Comparison of ENCODE assay signal across 8 mouse cellular contexts in the genomic region with DNA sequence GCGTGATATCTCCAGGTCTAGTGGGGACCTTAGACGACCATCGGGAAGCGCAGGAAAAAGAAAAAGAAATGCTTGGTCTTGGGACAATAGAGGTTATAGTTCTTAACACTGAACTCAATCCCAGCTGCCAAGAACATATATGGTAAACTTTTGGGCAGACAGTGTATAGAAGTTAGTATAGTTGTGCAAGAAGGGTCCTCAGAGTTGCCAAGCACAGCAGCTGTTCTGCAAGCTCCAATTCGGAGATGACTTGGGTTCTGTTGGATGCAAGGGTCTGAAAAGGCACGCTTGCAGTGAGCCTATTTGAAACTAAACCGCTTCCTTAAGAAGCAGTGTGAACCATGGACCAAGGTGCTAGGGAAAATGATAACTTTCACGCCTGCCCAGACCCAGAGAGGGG. TPM values are rescaled to one million over a fixed set of nuclear protein-coding genes. Genes with fewer than 3 reads are reported as not detected.
A peak's percentile ranks its signal among the peaks of the same experiment; 100 is the strongest.
DNase-seq lines count a peak whose midpoint lies in the region; ATAC-seq and TF ChIP-seq lines count a peak whose summit lies in the region.

No protein-coding gene starts in this region.

- ATAC-seq in kidney, postnatal 0 days (replicated peaks; ENCODE audit: low FRiP score, low read depth) = no peak
- ATAC-seq in embryonic facial prominence, embryonic 15.5 days (ENCODE audit: insufficient number of reproducible peaks, low FRiP score, low TSS enrichment, low read depth) = no peak
- no peak for ATAC-seq in intestine, embryonic 15.5 days
- ATAC-seq in midbrain, postnatal 0 days (ENCODE audit: low FRiP score) = no peak; the same call in 1 of the 2 replicates
- ATAC-seq in frontal cortex, adult (ENCODE audit: low TSS enrichment) = no peak

- no peaks in the 10 kb centered on the region for H3K9me3 ChIP-seq in kidney, postnatal 0 days (replicated peaks; ENCODE audit: low read length)
- no peaks in the 10 kb centered on the region for H3K9me3 ChIP-seq in embryonic facial prominence, embryonic 15.5 days (replicated peaks)
- H3K9me3 ChIP-seq in intestine, embryonic 15.5 days = no peaks in the 10 kb centered on the region
- no peaks in the 10 kb centered on the region for H3K9me3 ChIP-seq in midbrain, postnatal 0 days (ENCODE audit: low read length)

- DNase-seq in kidney, postnatal 0 days (ENCODE audit: low spot score) = no peak
- DNase-seq in kidney, postnatal 36 days = no peak
- no peak for DNase-seq in midbrain, postnatal 0 days (ENCODE audit: low spot score)
- no peak for DNase-seq in B cell, adult 2 months
- no peak for DNase-seq in cerebellum, adult 8-10 months

- H3K27me3 ChIP-seq in kidney, postnatal 0 days (ENCODE audit: insufficient read depth, low read length) = peaks cover 16% of the 10 kb centered on the region
- H3K27me3 ChIP-seq in embryonic facial prominence, embryonic 15.5 days = peaks cover 42% of the 10 kb centered on the region
- H3K27me3 ChIP-seq in intestine, embryonic 15.5 days (replicated peaks) = peaks cover 25% of the 10 kb centered on the region
- H3K27me3 ChIP-seq in midbrain, postnatal 0 days (ENCODE audit: insufficient read depth, low read length) = peaks cover 37% of the 10 kb centered on the region

- no peaks in the 10 kb centered on the region for H3K36me3 ChIP-seq in kidney, postnatal 0 days (ENCODE audit: insufficient read depth, low read length)
- no peaks in the 10 kb centered on the region for H3K36me3 ChIP-seq in embryonic facial prominence, embryonic 15.5 days
- no peaks in the 10 kb centered on the region for H3K36me3 ChIP-seq in intestine, embryonic 15.5 days
- H3K36me3 ChIP-seq in midbrain, postnatal 0 days (ENCODE audit: insufficient read depth, low read length) = no peaks in the 10 kb centered on the region

- H3K4me1 ChIP-seq in kidney, postnatal 0 days (replicated peaks; ENCODE audit: insufficient read depth, low read length) = peaks cover 5% of the 10 kb centered on the region; the same call in 1 of the 2 replicates
- peaks cover 10% of the 10 kb centered on the region for H3K4me1 ChIP-seq in embryonic facial prominence, embryonic 15.5 days
- H3K4me1 ChIP-seq in intestine, embryonic 15.5 days (replicated peaks) = peaks cover 16% of the 10 kb centered on the region
- H3K4me1 ChIP-seq in midbrain, postnatal 0 days (ENCODE audit: insufficient read depth, low read length) = no peaks in the 10 kb centered on the region

- H3K9ac ChIP-seq in kidney, postnatal 0 days (ENCODE audit: low read depth, low read length) = no peak overlapping the region
- H3K9ac ChIP-seq in embryonic facial prominence, embryonic 15.5 days = no peak overlapping the region
- no peak overlapping the region for H3K9ac ChIP-seq in intestine, embryonic 15.5 days
- peak overlapping the region; percentile 62 for H3K9ac ChIP-seq in midbrain, postnatal 0 days (replicated peaks; ENCODE audit: low read length, poor library complexity, severe bottlenecking)

- H3K27ac ChIP-seq in kidney, postnatal 0 days = no peak overlapping the region
- no peak overlapping the region for H3K27ac ChIP-seq in embryonic facial prominence, embryonic 15.5 days (replicated peaks)
- H3K27ac ChIP-seq in intestine, embryonic 15.5 days = no peak overlapping the region
- H3K27ac ChIP-seq in midbrain, postnatal 0 days (ENCODE audit: low read depth, low read length) = no peak overlapping the region

- peak overlapping the region; percentile 77 for H3K4me2 ChIP-seq in kidney, postnatal 0 days (ENCODE audit: low read length)
- H3K4me2 ChIP-seq in embryonic facial prominence, embryonic 15.5 days (replicated peaks) = peak overlapping the region; percentile 80
- H3K4me2 ChIP-seq in intestine, embryonic 15.5 days (replicated peaks) = peak overlapping the region; percentile 91
- peak overlapping the region; percentile 97 for H3K4me2 ChIP-seq in midbrain, postnatal 0 days (ENCODE audit: low read depth, low read length, poor library complexity, severe bottlenecking)

- TF ChIP-seq CTCF in kidney, postnatal 0 days (IDR thresholded peaks at IDR 0.05; ENCODE audit: low read depth) = no peak
- no peak for TF ChIP-seq CTCF in midbrain, postnatal 0 days (IDR thresholded peaks at IDR 0.05)

- WGBS in kidney, postnatal 0 days = 26% methylated on average over 8 of the region's 8 CpGs
- 28% methylated on average over 8 of the region's 8 CpGs for WGBS in embryonic facial prominence, embryonic 15.5 days
- WGBS in intestine, embryonic 15.5 days = 27% methylated on average over 8 of the region's 8 CpGs
- 34% methylated on average over 8 of the region's 8 CpGs for WGBS in midbrain, postnatal 0 days

- H3K4me3 ChIP-seq in kidney, postnatal 0 days (replicated peaks; ENCODE audit: low read depth, low read length) = peak overlapping the region; percentile 41
- H3K4me3 ChIP-seq in embryonic facial prominence, embryonic 15.5 days (replicated peaks) = peak overlapping the region; percentile 38
- H3K4me3 ChIP-seq in intestine, embryonic 15.5 days (replicated peaks) = peak overlapping the region; percentile 42
- H3K4me3 ChIP-seq in midbrain, postnatal 0 days (ENCODE audit: low read depth, low read length) = peak overlapping the region; percentile 57

RNA-seq across cellular contexts. Expression of a gene that starts 0.4 kb away (rescaled TPM):
- polyA plus RNA-seq in kidney, postnatal 0 days (2015; fragmentation: Nextera tagmentation; extraction: Ambion mirVana) = 19.9 and 23.4 TPM in 2 replicates
- polyA plus RNA-seq in embryonic facial prominence, embryonic 15.5 days (2015; fragmentation: Nextera tagmentation; extraction: Ambion mirVana) = 0.42 and 0.64 TPM in 2 replicates
- polyA plus RNA-seq in intestine, embryonic 15.5 days (2015; fragmentation: Nextera tagmentation; extraction: Ambion mirVana) = 0.26 and 0.91 TPM in 2 replicates
- total RNA-seq in midbrain, postnatal 0 days (2014; rRNA removed) = 0.22 and 0.47 TPM in 2 replicates
- 0.15 and 0.38 TPM in 2 replicates for polyA plus RNA-seq in midbrain, postnatal 0 days (2015; fragmentation: Nextera tagmentation; extraction: Ambion mirVana)

RNA-seq across cellular contexts. Expression of a gene that starts 37.1 kb away (rescaled TPM):
- polyA plus RNA-seq in kidney, postnatal 0 days (2015; fragmentation: Nextera tagmentation; extraction: Ambion mirVana) = 0.51 and 1.3 TPM in 2 replicates
- polyA plus RNA-seq in embryonic facial prominence, embryonic 15.5 days (2015; fragmentation: Nextera tagmentation; extraction: Ambion mirVana) = 1.2 and 1.5 TPM in 2 replicates
- 1.7 and 1.9 TPM in 2 replicates for polyA plus RNA-seq in intestine, embryonic 15.5 days (2015; fragmentation: Nextera tagmentation; extraction: Ambion mirVana)
- 0.82 and 1.7 TPM in 2 replicates for total RNA-seq in midbrain, postnatal 0 days (2014; rRNA removed)
- 0.62 and 1.0 TPM in 2 replicates for polyA plus RNA-seq in midbrain, postnatal 0 days (2015; fragmentation: Nextera tagmentation; extraction: Ambion mirVana)

Comparison
In these comparisons a context has a peak if more than half of its experiments do, and no peak if none do; other contexts are left out.
1. RNA of a gene that starts 0.4 kb away (polyA plus RNA-seq): 19.9 to 23.4 TPM in kidney, postnatal 0 days; 0.42 to 0.64 TPM in embryonic facial prominence, embryonic 15.5 days, 0.15 to 0.38 TPM in midbrain, postnatal 0 days and 0.26 to 0.91 TPM in intestine, embryonic 15.5 days; every median in the first group is over 10 times any median in the second.
2. Peak in every context shown above with its lines, with median percentiles within 50 percentile points of each other: H3K4me2 ChIP-seq and H3K4me3 ChIP-seq.